Mouse (Mus musculus) lung, embryonic 16.5 days (tissue): ENCODE results near the gene Adipor1. TPM values are rescaled to one million over a fixed set of nuclear protein-coding genes. Genes with fewer than 3 reads are reported as not detected.
A peak's percentile ranks its signal among the peaks of the same experiment; 100 is the strongest.

Experiments
- ATAC-seq: fragments of 200-750 bp; cut with Nextera tagmentation; 2 replicates; pipeline ENCODE4 v1.8.0; 2017; ENCODE audit warnings: low read depth, mild to moderate bottlenecking, moderate library complexity
- H3K27ac ChIP-seq: fragments of 300-500 bp; sonication (generic); 2 replicates; pipeline ENCODE4 v1.5.1; 2014; ENCODE audit warnings: mild to moderate bottlenecking, control low read depth, low read length
- H3K27me3 ChIP-seq: fragments of 300-500 bp; sonication (generic); 2 replicates; pipeline ENCODE4 v1.6.1; 2014; ENCODE audit warnings: low read depth, low read length, mixed read lengths; ENCODE audit not compliant: control insufficient read depth, insufficient read depth
- H3K36me3 ChIP-seq: fragments of 300-500 bp; sonication (generic); 2 replicates; pipeline ENCODE4 v1.6.1; 2014; ENCODE audit warnings: low read length; ENCODE audit not compliant: control insufficient read depth, insufficient read depth
- H3K4me1 ChIP-seq: fragments of 300-500 bp; sonication (generic); replicated peaks from 2 replicates; pipeline ENCODE4 v1.6.1; 2014; ENCODE audit warnings: low read length, mixed read lengths; ENCODE audit not compliant: control insufficient read depth, insufficient read depth
- H3K4me2 ChIP-seq: fragments of 300-500 bp; sonication (generic); 2 replicates; pipeline ENCODE4 v1.6.1; 2014; ENCODE audit warnings: low read depth, low read length, control low read depth
- H3K4me3 ChIP-seq: fragments of 300-500 bp; sonication (generic); 2 replicates; pipeline ENCODE4 v1.5.1; 2014; ENCODE audit warnings: mild to moderate bottlenecking, low read length, control low read depth
- H3K9ac ChIP-seq: fragments of 300-500 bp; sonication (generic); 2 replicates; pipeline ENCODE4 v1.6.1; 2014; ENCODE audit warnings: low read length, control low read depth
- H3K9me3 ChIP-seq: fragments of 300-500 bp; sonication (generic); 2 replicates; pipeline ENCODE4 v1.6.1; 2016; ENCODE audit warnings: low read length; ENCODE audit not compliant: control insufficient read depth
- WGBS: fragments of 180-500 bp; shearing (Covaris S2); extraction: QIAGEN DNeasy Blood & Tissue Kit; methylation state at CpG from one replicate; pipeline ENCODE4 v1.1.7; 2014; 5-methylcytosine and 5-hydroxymethylcytosine counted together
- polyA plus RNA-seq: library from polyadenylated mRNA; unstranded; fragments of >200 nt; fragmentation: Nextera tagmentation; extraction: Ambion mirVana; gene quantifications from 2 replicates; pipeline ENCODE4 v1.2.1, GENCODE M21; 2015

The Adipor1 gene
- polyA plus RNA-seq, 1 experiment from 2014 or later = 95.5 TPM

DNA sequence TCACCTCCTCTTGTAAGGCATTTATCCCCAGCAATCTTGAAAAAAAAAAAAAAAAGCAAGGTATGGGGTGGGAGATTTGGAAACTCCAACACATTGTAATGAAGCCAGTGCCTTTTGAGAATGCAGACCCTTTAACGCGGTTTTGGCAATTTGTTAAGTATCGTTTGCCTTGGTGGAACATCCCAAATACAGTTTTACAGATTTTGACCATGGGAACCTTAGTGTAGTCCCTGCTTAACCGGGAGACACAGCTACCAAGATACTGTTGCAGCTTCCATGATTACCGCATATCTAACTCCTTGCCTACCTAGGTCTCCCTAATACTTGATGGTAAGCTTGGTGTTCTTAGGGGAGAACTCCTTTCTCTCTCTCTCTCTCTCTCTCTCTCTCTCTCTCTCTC, 40.9 kb downstream of the Adipor1 start:
- Histone ChIP-seq H3K4me2 (peak overlapping the region; percentile 76), H3K27me3 (no peaks in the 10 kb centered on the region), H3K9ac (peak overlapping the region; percentile 91), H3K9me3 (no peaks in the 10 kb centered on the region), H3K27ac (no peak overlapping the region), H3K36me3 (peaks cover 5% of the 10 kb centered on the region; the same call in 1 of the 2 replicates), H3K4me1 (peaks cover 4% of the 10 kb centered on the region), H3K4me3 (peak overlapping the region; percentile 84)
- 19% methylated on average over 5 of the region's 5 CpGs for WGBS
- ATAC-seq = no peak

DNA sequence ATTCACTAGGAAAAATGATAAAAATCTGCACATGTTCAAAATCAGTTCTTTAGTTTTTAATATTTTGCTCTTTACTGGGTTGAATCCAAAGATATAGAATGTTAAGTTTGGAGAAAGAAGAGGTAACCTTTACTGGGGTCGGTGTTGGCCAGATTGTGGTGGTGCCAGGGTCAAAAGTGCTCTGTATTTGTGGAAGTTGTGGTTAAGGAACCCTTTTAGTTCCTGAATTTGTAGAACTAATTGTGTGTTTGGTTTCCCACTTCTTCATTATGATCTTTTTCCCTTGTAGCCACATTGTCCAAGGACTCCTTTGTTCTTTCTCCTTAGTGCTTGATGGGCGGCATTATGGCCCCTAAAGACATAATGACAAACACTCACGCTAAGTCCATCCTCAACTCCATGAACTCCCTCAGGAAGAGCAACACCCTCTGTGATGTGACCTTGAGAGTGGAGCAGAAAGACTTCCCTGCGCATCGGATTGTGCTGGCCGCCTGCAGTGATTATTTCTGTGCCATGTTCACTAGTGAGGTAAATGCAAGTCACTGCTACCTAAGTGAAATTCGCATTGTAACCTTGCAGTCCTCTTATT, 43.1 kb downstream of the Adipor1 start:
- ATAC-seq = no peak
- Histone ChIP-seq H3K9ac (no peak overlapping the region), H3K4me3 (no peak overlapping the region), H3K9me3 (no peaks in the 10 kb centered on the region), H3K4me2 (no peak overlapping the region), H3K27me3 (no peaks in the 10 kb centered on the region), H3K27ac (no peak overlapping the region), H3K4me1 (peaks cover 4% of the 10 kb centered on the region), H3K36me3 (peaks cover 8% of the 10 kb centered on the region; the same call in 1 of the 2 replicates)
- WGBS = 90% methylated on average over 7 of the region's 7 CpGs

DNA sequence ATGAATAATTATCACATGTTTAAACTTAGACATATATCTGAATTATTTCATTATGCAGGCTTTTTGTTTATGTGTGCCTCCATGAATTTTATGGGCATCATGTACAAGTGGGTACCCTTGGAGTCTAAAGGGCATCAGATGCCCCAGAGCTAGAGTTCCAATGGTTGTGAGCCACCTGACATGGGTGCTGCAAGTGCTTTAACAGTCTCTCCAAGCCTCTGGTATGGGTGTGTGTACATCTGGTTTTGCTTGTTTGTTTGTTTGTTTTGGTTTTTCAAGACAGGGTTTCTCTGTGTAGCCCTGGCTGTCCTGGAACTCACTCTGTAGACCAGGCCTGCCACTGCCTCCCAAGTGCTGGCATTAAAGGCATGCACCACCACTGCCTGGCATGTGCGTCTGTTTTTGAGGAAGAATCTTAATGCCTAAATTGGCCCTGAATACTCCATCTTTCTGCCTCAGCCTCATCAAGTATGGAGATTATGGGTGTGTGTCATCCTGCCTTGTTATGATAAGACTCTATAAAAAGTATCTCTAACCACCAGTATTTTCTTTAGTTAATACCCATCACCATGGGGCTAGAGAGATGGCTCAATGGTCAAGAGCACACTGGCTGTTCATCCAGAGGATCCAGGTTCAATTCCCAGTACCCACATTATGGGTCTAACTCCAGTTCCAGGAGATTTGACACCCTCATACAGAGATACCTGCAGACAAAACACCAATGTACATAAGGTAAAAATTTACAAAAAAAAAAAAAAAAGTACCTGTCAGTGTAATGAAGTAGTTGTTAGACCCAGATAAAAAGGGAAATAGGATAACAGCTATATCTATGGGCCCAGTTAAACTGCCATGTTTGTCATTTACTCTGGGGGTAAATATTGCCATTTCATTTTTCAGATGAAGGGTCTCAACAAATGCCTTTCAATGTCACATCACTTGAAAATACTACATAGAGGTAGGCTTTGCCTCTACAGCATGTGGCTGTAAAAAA, 45.4 kb downstream of the Adipor1 start:
- H3K4me2 ChIP-seq = no peak overlapping the region
- H3K4me3 ChIP-seq = no peak overlapping the region
- no peak overlapping the region for H3K27ac ChIP-seq
- H3K4me1 ChIP-seq = peaks cover 4% of the 10 kb centered on the region
- H3K36me3 ChIP-seq = peaks cover 16% of the 10 kb centered on the region
- no peak for ATAC-seq
- no peaks in the 10 kb centered on the region for H3K9me3 ChIP-seq
- no peaks in the 10 kb centered on the region for H3K27me3 ChIP-seq
- WGBS = 100% methylated on average over 1 of the region's 1 CpGs
- H3K9ac ChIP-seq = no peak overlapping the region

Other genes with a start within 250 kb of the Adipor1 start
- 1.2 and 2.0 TPM in 2 replicates for gene Chil1, start 233.2 kb upstream of the Adipor1 start, polyA plus RNA-seq
- 1.3 and 2.5 TPM in 2 replicates for gene Mybph, start 221.9 kb upstream of the Adipor1 start, polyA plus RNA-seq
- 8.4 and 9.0 TPM in 2 replicates for gene Adora1, start 179.9 kb upstream of the Adipor1 start, polyA plus RNA-seq
- gene Myog, start 125.4 kb upstream of the Adipor1 start, polyA plus RNA-seq = 2.9 and 6.8 TPM in 2 replicates
- gene Ppfia4, start 82.5 kb upstream of the Adipor1 start, polyA plus RNA-seq = 2.9 and 3.9 TPM in 2 replicates
- gene Tmem183a, start 53.4 kb upstream of the Adipor1 start, polyA plus RNA-seq = 77.6 and 80.7 TPM in 2 replicates
- gene 4933406M09Rik, start 29.4 kb upstream of the Adipor1 start, polyA plus RNA-seq = not detected in 2 replicates
- gene Cyb5r1, start 9.8 kb upstream of the Adipor1 start, polyA plus RNA-seq = 42.5 and 43.9 TPM in 2 replicates
- gene Klhl12, start 40.2 kb downstream of the Adipor1 start, polyA plus RNA-seq = 26.8 and 27.5 TPM in 2 replicates
- gene Rabif, start 79.3 kb downstream of the Adipor1 start, polyA plus RNA-seq = 37.3 and 39.2 TPM in 2 replicates
- gene Mgat4e, start 134.3 kb downstream of the Adipor1 start, polyA plus RNA-seq = not detected in 2 replicates
- 43.4 and 46.4 TPM in 2 replicates for gene Kdm5b, start 144.8 kb downstream of the Adipor1 start, polyA plus RNA-seq
- gene Syt2, start 231.3 kb downstream of the Adipor1 start, polyA plus RNA-seq = 0.15 and 0.58 TPM in 2 replicates